Mouse (Mus musculus) liver, embryonic 14.5 days (tissue): ENCODE data around the gene Zbtb7b. TPM values are rescaled to one million over a fixed set of nuclear protein-coding genes. Genes with fewer than 3 reads are reported as not detected.

Source experiments
- ATAC-seq: fragments of 200-750 bp; cut with Nextera tagmentation; 2 replicates; pipeline ENCODE4 v1.8.0; 2017; ENCODE audit warnings: moderate number of reproducible peaks, mild to moderate bottlenecking, moderate library complexity; ENCODE audit not compliant: insufficient read depth
- DNase-seq, 3 experiments: peaks; one replicate each; pipeline ENCODE4 v3.0.0-alpha.2; 2012 to 2013; ENCODE audit warnings: low read depth in 3 of 3, low spot score in 3 of 3
- H3K27ac ChIP-seq: fragments of 300-500 bp; sonication (generic); 2 replicates; pipeline ENCODE4 v1.5.1; 2014; ENCODE audit warnings: moderate library complexity, mild to moderate bottlenecking, control low read depth, inconsistent platforms
- H3K27me3 ChIP-seq: fragments of 300-500 bp; sonication (generic); 2 replicates; pipeline ENCODE4 v1.6.1; 2014; ENCODE audit warnings: mild to moderate bottlenecking, low read length, moderate library complexity; ENCODE audit not compliant: control insufficient read depth, insufficient read depth
- H3K36me3 ChIP-seq: fragments of 300-500 bp; sonication (generic); replicated peaks from 2 replicates; pipeline ENCODE4 v1.6.1; 2014; ENCODE audit warnings: low read depth; ENCODE audit not compliant: control insufficient read depth, insufficient read depth
- H3K4me1 ChIP-seq, 2 experiments: fragments of 200-500 bp in 1 of 2; fragments of 300-500 bp in 1 of 2; sonication (generic) in 1 of 2; replicated peaks; 2 replicates each; pipeline ENCODE4 v1.6.1; 2012 to 2014; ENCODE audit warnings: antibody characterized with exemption in 1 of 2, inconsistent platforms in 1 of 2, low read length in 1 of 2; ENCODE audit not compliant: control insufficient read depth in 2 of 2, insufficient read depth in 2 of 2
- H3K4me2 ChIP-seq: fragments of 300-500 bp; sonication (generic); 2 replicates; pipeline ENCODE4 v1.6.1; 2014; ENCODE audit warnings: low read depth, mild to moderate bottlenecking, control low read depth, moderate library complexity
- H3K4me3 ChIP-seq, 2 experiments: fragments of 200-500 bp in 1 of 2; fragments of 300-500 bp in 1 of 2; sonication (generic) in 1 of 2; 2 replicates each; pipeline ENCODE4 v1.5.1; 2012 to 2014; ENCODE audit warnings: low read depth in 2 of 2, low read length in 2 of 2, mild to moderate bottlenecking in 2 of 2, control low read depth in 1 of 2, inconsistent platforms in 1 of 2, moderate library complexity in 1 of 2; ENCODE audit not compliant: insufficient read depth in 1 of 2
- H3K9ac ChIP-seq: fragments of 300-500 bp; sonication (generic); replicated peaks from 2 replicates; pipeline ENCODE4 v1.6.1; 2014; ENCODE audit warnings: mild to moderate bottlenecking, control low read depth, moderate library complexity
- H3K9me3 ChIP-seq: fragments of 300-500 bp; sonication (generic); 2 replicates; pipeline ENCODE4 v1.6.1; 2016; ENCODE audit warnings: low read length, mixed read lengths; ENCODE audit not compliant: control insufficient read depth
- CTCF ChIP-seq: IDR thresholded peaks from 2 replicates; pipeline ENCODE4 v1.5.1; 2016; ENCODE audit warnings: antibody characterized with exemption, low read depth, control low read depth
- EP300 ChIP-seq: IDR thresholded peaks from 2 replicates; pipeline ENCODE4 v1.6.1; 2016; ENCODE audit warnings: antibody characterized with exemption, low read depth
- WGBS: fragments of 180-500 bp; shearing (Covaris S2); extraction: QIAGEN DNeasy Blood & Tissue Kit; methylation state at CpG from one replicate; pipeline ENCODE4 v1.1.7; 2014; ENCODE audit not compliant: insufficient replicate concordance; 5-methylcytosine and 5-hydroxymethylcytosine counted together
- polyA plus RNA-seq, 2 experiments: library from polyadenylated mRNA; depleted of rRNA in 1 of 2; stranded (reverse) in 1 of 2; unstranded in 1 of 2; fragments of >200 nt; fragmentation: Nextera tagmentation in 1 of 2; extraction: Ambion mirVana in 1 of 2; gene quantifications; 2 replicates each; pipeline versions ENCODE4 v1.2.1 to v1.2.3; 2012 to 2014

Gene Zbtb7b
- polyA plus RNA-seq, 2 experiments, result 0.95 to 6.9 TPM

- DNase-seq (peak; percentile 72 to 78 (median 77)), ATAC-seq (peak; percentile 4; the same call in 1 of the 2 replicates)
- TF ChIP-seq CTCF (no peak), EP300 (peak; percentile 83)
- Histone ChIP-seq H3K9ac (peak overlapping the region; percentile 56), H3K36me3 (peaks cover 40% of the 10 kb centered on the region), H3K27me3 (no peaks in the 10 kb centered on the region), H3K9me3 (no peaks in the 10 kb centered on the region), H3K4me3 (peak overlapping the region; percentile 31 to 33), H3K4me1 (peaks cover 39 to 52% of the 10 kb centered on the region in 2 experiments), H3K4me2 (peak overlapping the region; percentile 61), H3K27ac (peak overlapping the region; percentile 59)
- WGBS, result 9% methylated on average over 4 of the region's 4 CpGs
Observed at GRCm38 (mm10) chr3:89425876-89426275, 31.3 kb upstream of the Zbtb7b start.

- 70% methylated on average over 5 of the region's 5 CpGs for WGBS
- peak overlapping the region in 1 of 2 experiments; percentile 16; a peak in 2 of 4 replicates for H3K4me3 ChIP-seq
- peak overlapping the region; percentile 61 for H3K4me2 ChIP-seq
- no peak for TF ChIP-seq CTCF
- TF ChIP-seq EP300, result no peak
- no peaks in the 10 kb centered on the region for H3K9me3 ChIP-seq
- ATAC-seq (no peak), DNase-seq (no peak)
- no peaks in the 10 kb centered on the region for H3K27me3 ChIP-seq
- H3K27ac ChIP-seq, result peak overlapping the region; percentile 59
- H3K9ac ChIP-seq, result peak overlapping the region; percentile 39
- peaks cover 44 to 57% of the 10 kb centered on the region in 2 experiments for H3K4me1 ChIP-seq
- peaks cover 40% of the 10 kb centered on the region for H3K36me3 ChIP-seq
Observed at GRCm38 (mm10) chr3:89425141-89425525, 30.6 kb upstream of the Zbtb7b start.

GRCm38 (mm10) chr3:89424416-89425140 is 30.0 kb upstream of the Zbtb7b start:
- Histone ChIP-seq H3K9me3 (no peaks in the 10 kb centered on the region), H3K4me2 (peak overlapping the region; percentile 61), H3K4me3 (peak overlapping the region in 1 of 2 experiments; percentile 8; a peak in 3 of 4 replicates), H3K9ac (peak overlapping the region; percentile 27; the same call in 1 of the 2 replicates), H3K4me1 (peaks cover 49 to 62% of the 10 kb centered on the region in 2 experiments), H3K36me3 (peaks cover 40% of the 10 kb centered on the region), H3K27ac (peak overlapping the region; percentile 59), H3K27me3 (no peaks in the 10 kb centered on the region)
- WGBS, result 38% methylated on average over 5 of the region's 5 CpGs
- no peak; the same call in 1 of the 2 replicates for TF ChIP-seq EP300
- no peak for TF ChIP-seq CTCF
- ATAC-seq (peak; percentile 28), DNase-seq (no peak)

GRCm38 (mm10) chr3:89422556-89423205 is 28.1 kb upstream of the Zbtb7b start:
- H3K4me2 ChIP-seq, result peak overlapping the region; percentile 71
- peak overlapping the region; percentile 37 for H3K9ac ChIP-seq
- H3K4me3 ChIP-seq, result peak overlapping the region; percentile 33 to 62; a peak in 3 of 4 replicates
- H3K4me1 ChIP-seq, result peaks cover 51 to 66% of the 10 kb centered on the region in 2 experiments
- peaks cover 32% of the 10 kb centered on the region for H3K36me3 ChIP-seq
- H3K27me3 ChIP-seq, result no peaks in the 10 kb centered on the region
- ATAC-seq (no peak), DNase-seq (no peak)
- H3K27ac ChIP-seq, result peak overlapping the region; percentile 29
- TF ChIP-seq CTCF (no peak), EP300 (no peak)
- H3K9me3 ChIP-seq, result no peaks in the 10 kb centered on the region
- WGBS, result 48% methylated on average over 6 of the region's 6 CpGs
